Mouse (Mus musculus): ENCODE results near the gene Aqp1. TPM values are rescaled to one million over a fixed set of nuclear protein-coding genes. Genes with fewer than 3 reads are reported as not detected.

Gene Aqp1
- polyA plus RNA-seq, 1 experiment: not detected

- no peak overlapping the region for H3K27ac ChIP-seq (ENCODE audit: insufficient read depth, low read depth, low read length)
Measured at GRCm38 (mm10) chr6:55362663-55363062, 26.4 kb downstream of the Aqp1 start.

DNA sequence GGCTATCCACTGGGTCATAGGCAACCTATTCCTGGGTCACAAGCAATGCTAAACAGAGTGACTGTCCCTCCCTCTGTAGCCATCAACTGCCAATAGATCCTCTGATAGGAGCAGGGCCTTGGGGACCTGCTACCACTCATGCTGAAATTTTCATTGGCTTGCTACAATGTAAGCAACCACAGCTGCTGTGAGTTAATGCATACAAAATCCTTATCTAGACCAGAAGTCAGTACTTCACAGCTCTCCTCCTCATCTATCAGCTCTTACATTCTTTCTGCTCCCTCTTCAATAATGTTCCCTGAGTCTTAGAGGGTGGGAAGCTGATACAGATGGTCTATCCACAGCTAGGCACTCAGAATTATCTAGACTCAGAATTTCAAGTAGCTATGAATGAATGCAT, 30.9 kb downstream of the Aqp1 start:
- H3K4me3 ChIP-seq (ENCODE audit: insufficient read depth, low read depth, low read length): no peak overlapping the region
- H3K27ac ChIP-seq (ENCODE audit: insufficient read depth, low read depth, low read length): no peak overlapping the region
- TF ChIP-seq CTCF (IDR thresholded peaks at IDR 0.05; ENCODE audit: insufficient read depth, low read depth, low read length): no peak
- TF ChIP-seq POLR2A (IDR thresholded peaks at IDR 0.05; ENCODE audit: insufficient read depth, low read depth, low read length): no peak
- H3K4me1 ChIP-seq (ENCODE audit: control insufficient read depth, insufficient read depth, low read length): no peaks in the 10 kb centered on the region

More at GRCm38 (mm10) chr6:55362663-55363062, 26.4 kb downstream of the Aqp1 start:
- Histone ChIP-seq H3K4me3 (ENCODE audit: insufficient read depth, low read depth, low read length) (no peak overlapping the region), H3K4me1 (ENCODE audit: control insufficient read depth, insufficient read depth, low read length) (peaks cover 2% of the 10 kb centered on the region; the same call in 1 of the 2 replicates)
- WGBS: 100% methylated on average over 1 of the region's 1 CpGs
- no peak for TF ChIP-seq CTCF (IDR thresholded peaks at IDR 0.05; ENCODE audit: insufficient read depth, low read depth, low read length)
- no peak for TF ChIP-seq POLR2A (IDR thresholded peaks at IDR 0.05; ENCODE audit: insufficient read depth, low read depth, low read length)

DNA sequence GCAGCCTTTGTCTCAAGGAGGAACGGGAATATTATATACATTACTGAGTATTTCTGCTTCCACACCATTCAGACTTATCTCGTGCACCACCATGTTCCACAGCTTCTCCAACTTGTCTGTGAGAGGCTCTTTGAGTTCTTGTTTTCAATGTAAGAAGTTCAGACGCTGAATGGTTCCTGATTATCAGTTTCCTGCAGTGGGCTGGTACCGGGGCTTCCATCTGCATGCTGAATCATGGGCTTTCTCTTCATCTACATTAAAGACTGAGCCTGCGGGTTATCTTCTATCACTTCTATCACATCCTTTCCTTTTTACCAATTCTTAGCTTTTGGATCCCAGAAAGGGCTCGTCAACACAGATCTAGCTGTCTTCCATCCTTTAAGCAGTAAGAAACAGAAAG, 34.6 kb downstream of the Aqp1 start:
- Histone ChIP-seq H3K4me3 (ENCODE audit: insufficient read depth, low read depth, low read length) (no peak overlapping the region), H3K27ac (ENCODE audit: insufficient read depth, low read depth, low read length) (no peak overlapping the region), H3K4me1 (ENCODE audit: control insufficient read depth, insufficient read depth, low read length) (no peaks in the 10 kb centered on the region)
- 67% methylated on average over 6 of the region's 6 CpGs for WGBS
- no peak for TF ChIP-seq CTCF (IDR thresholded peaks at IDR 0.05; ENCODE audit: insufficient read depth, low read depth, low read length)
- TF ChIP-seq POLR2A (IDR thresholded peaks at IDR 0.05; ENCODE audit: insufficient read depth, low read depth, low read length): no peak

DNA sequence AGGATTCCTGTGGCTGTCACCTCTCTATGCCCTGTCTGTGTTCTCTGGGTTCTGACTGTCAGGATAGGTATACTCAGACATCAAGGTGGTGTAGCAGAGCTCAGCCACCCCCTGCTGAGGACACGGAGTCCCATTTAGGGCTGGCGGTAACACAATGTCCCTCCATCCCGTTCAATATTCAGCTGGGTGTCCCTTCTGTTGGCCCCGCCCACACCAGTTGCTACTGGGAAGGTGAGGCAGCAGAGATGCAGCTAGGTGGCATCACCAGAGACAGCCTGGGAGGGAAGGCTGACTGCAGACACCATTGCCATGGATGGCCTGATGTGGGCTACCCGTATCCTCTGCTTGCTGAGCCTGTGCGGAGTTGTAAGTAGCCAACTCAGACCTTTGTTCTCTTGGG, 39.8 kb downstream of the Aqp1 start, which contains the start of gene Ghrhr:
Gene Ghrhr (plus strand): TSS at position 220 of the 400 bp plus-strand sequence.
- 84% methylated on average over 6 of the region's 6 CpGs for WGBS
- no peak within 1 kb of the TSS for H3K4me3 ChIP-seq (ENCODE audit: insufficient read depth, low read depth, low read length)
- TF ChIP-seq POLR2A (IDR thresholded peaks at IDR 0.05; ENCODE audit: insufficient read depth, low read depth, low read length) (no peak), CTCF (IDR thresholded peaks at IDR 0.05; ENCODE audit: insufficient read depth, low read depth, low read length) (no peak)

GRCm38 (mm10) chr6:55376511-55376910, 40.3 kb downstream of the Aqp1 start:
- TF ChIP-seq CTCF (IDR thresholded peaks at IDR 0.05; ENCODE audit: insufficient read depth, low read depth, low read length) (no peak), POLR2A (IDR thresholded peaks at IDR 0.05; ENCODE audit: insufficient read depth, low read depth, low read length) (no peak)
- Histone ChIP-seq H3K4me3 (ENCODE audit: insufficient read depth, low read depth, low read length) (no peak overlapping the region), H3K27ac (ENCODE audit: insufficient read depth, low read depth, low read length) (no peak overlapping the region), H3K4me1 (ENCODE audit: control insufficient read depth, insufficient read depth, low read length) (peaks cover 9% of the 10 kb centered on the region)
- 64% methylated on average over 5 of the region's 5 CpGs for WGBS

More for the DNA sequence above, 39.8 kb downstream of the Aqp1 start, which contains the start of gene Ghrhr:
- Histone ChIP-seq H3K27ac (ENCODE audit: insufficient read depth, low read depth, low read length) (no peak within 1 kb of the TSS), H3K4me1 (ENCODE audit: control insufficient read depth, insufficient read depth, low read length) (peaks cover 9% of the 10 kb centered on the region)

DNA sequence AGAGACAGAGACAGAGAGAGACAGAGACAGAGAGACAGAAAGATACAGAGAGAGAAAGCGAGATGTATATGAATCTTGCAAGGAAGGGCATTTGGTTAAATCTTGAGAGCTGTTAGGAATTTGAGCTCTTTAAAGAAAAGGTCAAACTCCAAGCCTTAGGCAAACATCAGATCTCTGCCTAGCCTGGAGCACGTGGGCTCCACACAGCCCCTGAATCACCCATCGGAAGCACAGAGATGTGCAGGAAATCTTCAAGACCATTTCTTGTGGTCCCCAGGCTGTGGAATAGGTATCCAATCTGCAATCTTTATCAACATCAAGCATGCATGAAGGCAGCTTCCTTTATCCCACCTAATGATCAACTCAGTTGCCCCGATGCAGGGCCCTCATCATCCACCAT, 41.2 kb downstream of the Aqp1 start:
- Histone ChIP-seq H3K4me3 (ENCODE audit: insufficient read depth, low read depth, low read length) (no peak overlapping the region), H3K4me1 (ENCODE audit: control insufficient read depth, insufficient read depth, low read length) (peaks cover 9% of the 10 kb centered on the region), H3K27ac (ENCODE audit: insufficient read depth, low read depth, low read length) (no peak overlapping the region)
- no peak for TF ChIP-seq CTCF (IDR thresholded peaks at IDR 0.05; ENCODE audit: insufficient read depth, low read depth, low read length)
- TF ChIP-seq POLR2A (IDR thresholded peaks at IDR 0.05; ENCODE audit: insufficient read depth, low read depth, low read length): no peak
- WGBS: 86% methylated on average over 4 of the region's 4 CpGs

GRCm38 (mm10) chr6:55379641-55380335, 43.6 kb downstream of the Aqp1 start:
- Histone ChIP-seq H3K4me1 (ENCODE audit: control insufficient read depth, insufficient read depth, low read length) (peaks cover 14% of the 10 kb centered on the region), H3K27ac (ENCODE audit: insufficient read depth, low read depth, low read length) (no peak overlapping the region), H3K4me3 (ENCODE audit: insufficient read depth, low read depth, low read length) (no peak overlapping the region)
- TF ChIP-seq CTCF (IDR thresholded peaks at IDR 0.05; ENCODE audit: insufficient read depth, low read depth, low read length): no peak
- TF ChIP-seq POLR2A (IDR thresholded peaks at IDR 0.05; ENCODE audit: insufficient read depth, low read depth, low read length): no peak
- 33% methylated on average over 3 of the region's 3 CpGs for WGBS

DNA sequence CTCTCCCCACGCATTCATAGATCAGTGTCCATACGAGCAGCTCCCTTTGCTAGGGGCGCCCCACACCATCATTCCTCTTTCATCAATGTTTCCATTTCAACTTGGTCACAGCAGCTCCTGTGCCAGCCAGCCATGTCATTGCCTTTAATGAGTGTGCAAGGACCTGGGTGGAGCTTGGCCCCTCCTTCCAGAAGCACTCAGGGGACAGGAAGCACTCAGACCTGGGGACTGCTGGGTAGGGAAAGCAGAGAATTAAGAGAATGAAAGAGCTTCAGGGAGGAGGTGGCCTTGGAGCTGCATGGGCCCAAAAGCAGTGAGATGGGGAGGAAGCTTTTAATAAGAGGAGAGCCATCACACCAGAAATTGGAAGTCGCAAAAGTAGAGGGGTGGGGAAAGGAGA, 45.7 kb downstream of the Aqp1 start:
- Histone ChIP-seq H3K4me3 (ENCODE audit: insufficient read depth, low read depth, low read length) (no peak overlapping the region), H3K4me1 (ENCODE audit: control insufficient read depth, insufficient read depth, low read length) (0 out of 2 replicates have a peak, but pooled peaks cover 5% of the 10 kb centered on the region), H3K27ac (ENCODE audit: insufficient read depth, low read depth, low read length) (no peak overlapping the region)
- 93% methylated on average over 4 of the region's 4 CpGs for WGBS
- TF ChIP-seq POLR2A (IDR thresholded peaks at IDR 0.05; ENCODE audit: insufficient read depth, low read depth, low read length): no peak
- no peak for TF ChIP-seq CTCF (IDR thresholded peaks at IDR 0.05; ENCODE audit: insufficient read depth, low read depth, low read length)

DNA sequence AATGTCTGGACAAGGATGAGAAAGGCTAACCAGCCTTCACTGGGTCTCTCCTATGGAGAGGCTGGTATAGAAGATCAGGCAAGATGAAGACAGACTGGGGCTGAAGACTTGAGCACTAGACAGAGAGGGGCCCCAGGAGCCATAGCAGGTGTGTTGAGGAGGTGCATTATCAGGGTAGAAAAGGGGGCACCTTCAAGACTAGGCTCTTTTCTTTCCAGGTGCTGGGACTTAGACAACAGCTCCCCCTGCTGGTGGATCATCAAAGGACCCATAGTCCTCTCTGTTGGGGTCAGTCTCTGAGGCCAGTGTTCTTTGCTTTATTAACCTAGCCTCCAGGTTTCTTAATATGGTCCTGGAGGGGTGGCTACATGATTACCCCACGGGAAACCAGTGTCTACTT, 47.7 kb downstream of the Aqp1 start:
- TF ChIP-seq CTCF (IDR thresholded peaks at IDR 0.05; ENCODE audit: insufficient read depth, low read depth, low read length): no peak
- no peak for TF ChIP-seq POLR2A (IDR thresholded peaks at IDR 0.05; ENCODE audit: insufficient read depth, low read depth, low read length)
- no peak overlapping the region for H3K27ac ChIP-seq (ENCODE audit: insufficient read depth, low read depth, low read length)
- H3K4me3 ChIP-seq (ENCODE audit: insufficient read depth, low read depth, low read length): no peak overlapping the region
- WGBS: 30% methylated on average over 1 of the region's 1 CpGs
- H3K4me1 ChIP-seq (ENCODE audit: control insufficient read depth, insufficient read depth, low read length): peaks cover 5% of the 10 kb centered on the region; the same call in 1 of the 2 replicates
